Mouse (Mus musculus) heart, postnatal 0 days (tissue): ENCODE measurements around the gene Rcor2.

Experiments
- CTCF ChIP-seq: IDR thresholded peaks from 2 replicates; pipeline ENCODE4 v1.5.1; 2016; ENCODE audit warnings: antibody characterized with exemption, control low read depth, low read depth
- EP300 ChIP-seq: IDR thresholded peaks from 2 replicates; pipeline ENCODE4 v1.6.1; 2016; ENCODE audit warnings: antibody characterized with exemption, low read depth

DNA sequence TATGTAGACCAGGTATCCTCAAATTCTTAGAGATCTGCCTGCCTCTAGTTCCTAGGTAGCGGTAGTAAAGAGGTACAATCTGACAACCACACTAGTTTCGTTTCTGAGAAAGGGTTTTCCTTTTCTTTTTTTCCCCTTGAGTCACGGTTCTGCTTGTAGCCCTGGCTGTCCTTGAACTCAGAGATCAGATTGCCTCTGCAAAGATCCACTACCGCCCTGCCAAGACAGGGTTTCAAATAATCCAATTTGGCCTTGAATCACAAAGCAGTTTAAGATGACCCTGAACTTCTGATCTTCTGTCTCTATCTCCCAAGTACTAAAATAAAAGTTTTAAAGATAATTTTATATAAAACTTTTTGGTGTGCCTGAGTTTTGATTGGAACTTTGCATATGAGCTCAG is 50.6 kb downstream of the Rcor2 start:
- no peak for TF ChIP-seq EP300
- TF ChIP-seq CTCF: no peak
